Mouse (Mus musculus) heart, embryonic 15.5 days (tissue): ENCODE results near the gene Fbxo21. TPM values are rescaled to one million over a fixed set of nuclear protein-coding genes. Genes with fewer than 3 reads are reported as not detected.

Source experiments
- ATAC-seq: fragments of 200-750 bp; cut with Nextera tagmentation; replicated peaks from 2 replicates; pipeline ENCODE4 v1.8.0; 2017; ENCODE audit warnings: low read depth, moderate TSS enrichment; ENCODE audit not compliant: insufficient number of reproducible peaks, insufficient read depth, low FRiP score
- H3K27ac ChIP-seq: fragments of 300-500 bp; sonication (generic); 2 replicates; pipeline ENCODE4 v1.5.1; 2015; ENCODE audit warnings: mild to moderate bottlenecking, inconsistent platforms
- H3K27me3 ChIP-seq: fragments of 300-500 bp; sonication (generic); 2 replicates; pipeline ENCODE4 v1.6.1; 2015; ENCODE audit warnings: inconsistent platforms
- H3K36me3 ChIP-seq: fragments of 300-500 bp; sonication (generic); 2 replicates; pipeline ENCODE4 v1.6.1; 2015; ENCODE audit warnings: mild to moderate bottlenecking, inconsistent platforms
- H3K4me1 ChIP-seq: fragments of 300-500 bp; sonication (generic); replicated peaks from 2 replicates; pipeline ENCODE4 v1.6.1; 2015; ENCODE audit warnings: inconsistent platforms
- H3K4me2 ChIP-seq: fragments of 300-500 bp; sonication (generic); 2 replicates; pipeline ENCODE4 v1.6.1; 2015; ENCODE audit warnings: inconsistent platforms, mild to moderate bottlenecking, moderate library complexity
- H3K4me3 ChIP-seq: fragments of 300-500 bp; sonication (generic); 2 replicates; pipeline ENCODE4 v1.5.1; 2015; ENCODE audit warnings: mild to moderate bottlenecking, inconsistent platforms
- H3K9ac ChIP-seq: fragments of 300-500 bp; sonication (generic); 2 replicates; pipeline ENCODE4 v1.6.1; 2015; ENCODE audit warnings: mild to moderate bottlenecking, inconsistent platforms
- H3K9me3 ChIP-seq: fragments of 300-500 bp; sonication (generic); replicated peaks from 2 replicates; pipeline ENCODE4 v1.6.1; 2016; ENCODE audit warnings: inconsistent platforms
- WGBS: fragments of 180-500 bp; shearing (Covaris S2); methylation state at CpG from one replicate; pipeline ENCODE4 v1.1.7; 2015; ENCODE audit warnings: mixed read lengths; 5-methylcytosine and 5-hydroxymethylcytosine counted together
- polyA plus RNA-seq: library from polyadenylated mRNA; unstranded; fragments of >200 nt; fragmentation: Nextera tagmentation; extraction: Ambion mirVana; gene quantifications from 2 replicates; pipeline ENCODE4 v1.2.1, GENCODE M21; 2015

Gene Fbxo21
- 44.8 and 54.8 TPM in 2 replicates for polyA plus RNA-seq

- under 1% methylated on average over 88 of the region's 88 CpGs for WGBS
- H3K36me3 ChIP-seq, result no peaks in the 10 kb centered on the region
- ATAC-seq, result peak; percentile 94
- H3K4me1 ChIP-seq, result peaks cover 17% of the 10 kb centered on the region
- H3K9me3 ChIP-seq, result no peaks in the 10 kb centered on the region
- peak within 1 kb of the TSS; percentile 86 for H3K27ac ChIP-seq
- H3K27me3 ChIP-seq, result no peaks in the 10 kb centered on the region
- peak within 1 kb of the TSS; percentile 95 for H3K4me3 ChIP-seq
- peak within 1 kb of the TSS; percentile 87 for H3K4me2 ChIP-seq
- peak within 1 kb of the TSS; percentile 93 for H3K9ac ChIP-seq
These were observed at the start of gene Fbxo21 for GRCm38 (mm10) chr5:117976657-117977500. Fbxo21 (plus strand) TSS chr5:117976730.

GRCm38 (mm10) chr5:117928553-117928952 lies 48.0 kb upstream of the Fbxo21 start:
- Histone ChIP-seq H3K36me3 (no peaks in the 10 kb centered on the region), H3K9ac (no peak overlapping the region), H3K9me3 (no peaks in the 10 kb centered on the region), H3K27ac (no peak overlapping the region), H3K4me2 (no peak overlapping the region), H3K4me1 (no peaks in the 10 kb centered on the region), H3K4me3 (no peak overlapping the region), H3K27me3 (peaks cover 12% of the 10 kb centered on the region)
- no peak for ATAC-seq
- 88% methylated on average over 2 of the region's 2 CpGs for WGBS

- Histone ChIP-seq H3K4me3 (no peak overlapping the region), H3K27ac (no peak overlapping the region), H3K36me3 (no peaks in the 10 kb centered on the region), H3K9ac (no peak overlapping the region), H3K27me3 (peaks cover 23% of the 10 kb centered on the region), H3K9me3 (no peaks in the 10 kb centered on the region), H3K4me1 (no peaks in the 10 kb centered on the region), H3K4me2 (no peak overlapping the region)
- WGBS, result 56% methylated on average over 2 of the region's 2 CpGs
- no peak for ATAC-seq
These were observed 44.3 kb upstream of the Fbxo21 start for GRCm38 (mm10) chr5:117932222-117932621.

GRCm38 (mm10) chr5:117932862-117933261 lies 43.7 kb upstream of the Fbxo21 start:
- Histone ChIP-seq H3K4me3 (no peak overlapping the region), H3K9me3 (no peaks in the 10 kb centered on the region), H3K9ac (no peak overlapping the region), H3K4me1 (no peaks in the 10 kb centered on the region), H3K4me2 (no peak overlapping the region), H3K27ac (no peak overlapping the region), H3K27me3 (peaks cover 26% of the 10 kb centered on the region), H3K36me3 (no peaks in the 10 kb centered on the region)
- ATAC-seq, result no peak
- WGBS, result 5% methylated on average over 7 of the region's 9 CpGs

- 52% methylated on average over 16 of the region's 16 CpGs for WGBS
- H3K27ac ChIP-seq, result no peak overlapping the region
- no peaks in the 10 kb centered on the region for H3K9me3 ChIP-seq
- no peak for ATAC-seq
- H3K4me2 ChIP-seq, result no peak overlapping the region
- no peaks in the 10 kb centered on the region for H3K36me3 ChIP-seq
- peaks cover 24% of the 10 kb centered on the region for H3K27me3 ChIP-seq
- no peak overlapping the region for H3K4me3 ChIP-seq
- no peak overlapping the region for H3K9ac ChIP-seq
- H3K4me1 ChIP-seq, result no peaks in the 10 kb centered on the region
These were observed 40.2 kb upstream of the Fbxo21 start for GRCm38 (mm10) chr5:117936346-117936745.

- no peak overlapping the region for H3K4me2 ChIP-seq
- H3K9ac ChIP-seq, result no peak overlapping the region
- WGBS, result 82% methylated on average over 3 of the region's 3 CpGs
- no peak overlapping the region for H3K27ac ChIP-seq
- H3K4me3 ChIP-seq, result no peak overlapping the region
- no peak for ATAC-seq
- H3K27me3 ChIP-seq, result peaks cover 24% of the 10 kb centered on the region
- H3K9me3 ChIP-seq, result no peaks in the 10 kb centered on the region
- H3K4me1 ChIP-seq, result no peaks in the 10 kb centered on the region
- no peaks in the 10 kb centered on the region for H3K36me3 ChIP-seq
These were observed 39.3 kb upstream of the Fbxo21 start for GRCm38 (mm10) chr5:117937186-117937585.

- H3K4me2 ChIP-seq, result peak overlapping the region; percentile 58
- WGBS, result 9% methylated on average over 14 of the region's 14 CpGs
- no peak; the same call in 1 of the 2 replicates for ATAC-seq
- no peaks in the 10 kb centered on the region for H3K36me3 ChIP-seq
- no peak overlapping the region for H3K27ac ChIP-seq
- no peaks in the 10 kb centered on the region for H3K4me1 ChIP-seq
- no peaks in the 10 kb centered on the region for H3K9me3 ChIP-seq
- H3K27me3 ChIP-seq, result peaks cover 24% of the 10 kb centered on the region; the same call in 1 of the 2 replicates
- H3K9ac ChIP-seq, result no peak overlapping the region
- peak overlapping the region; percentile 31 for H3K4me3 ChIP-seq
These were observed 38.3 kb upstream of the Fbxo21 start for GRCm38 (mm10) chr5:117938182-117938581.

- WGBS, result 75% methylated on average over 8 of the region's 8 CpGs
- Histone ChIP-seq H3K9ac (no peak overlapping the region), H3K4me2 (no peak overlapping the region), H3K27me3 (peaks cover 20% of the 10 kb centered on the region; the same call in 1 of the 2 replicates), H3K36me3 (no peaks in the 10 kb centered on the region), H3K9me3 (no peaks in the 10 kb centered on the region), H3K4me1 (no peaks in the 10 kb centered on the region), H3K27ac (no peak overlapping the region), H3K4me3 (no peak overlapping the region)
- ATAC-seq, result no peak
These were observed 37.1 kb upstream of the Fbxo21 start for GRCm38 (mm10) chr5:117939402-117939801.

- Histone ChIP-seq H3K4me2 (no peak overlapping the region), H3K9ac (no peak overlapping the region), H3K9me3 (no peaks in the 10 kb centered on the region), H3K4me3 (no peak overlapping the region), H3K4me1 (no peaks in the 10 kb centered on the region), H3K27me3 (peaks cover 15% of the 10 kb centered on the region; the same call in 1 of the 2 replicates), H3K27ac (no peak overlapping the region), H3K36me3 (no peaks in the 10 kb centered on the region)
- WGBS, result 73% methylated on average over 3 of the region's 3 CpGs
- ATAC-seq, result no peak
These were observed 35.0 kb upstream of the Fbxo21 start for GRCm38 (mm10) chr5:117941552-117941951.

- ATAC-seq, result no peak
- H3K27ac ChIP-seq, result no peak overlapping the region
- H3K27me3 ChIP-seq, result peaks cover 9% of the 10 kb centered on the region; the same call in 1 of the 2 replicates
- no peaks in the 10 kb centered on the region for H3K36me3 ChIP-seq
- H3K9me3 ChIP-seq, result no peaks in the 10 kb centered on the region
- WGBS, result 23% methylated on average over 4 of the region's 4 CpGs
- no peak overlapping the region for H3K4me2 ChIP-seq
- no peaks in the 10 kb centered on the region for H3K4me1 ChIP-seq
- no peak overlapping the region for H3K4me3 ChIP-seq
- no peak overlapping the region for H3K9ac ChIP-seq
These were observed 29.9 kb upstream of the Fbxo21 start for GRCm38 (mm10) chr5:117946605-117947004.

- Histone ChIP-seq H3K36me3 (no peaks in the 10 kb centered on the region), H3K4me3 (no peak overlapping the region), H3K4me1 (no peaks in the 10 kb centered on the region), H3K9ac (no peak overlapping the region), H3K27me3 (peaks cover 4% of the 10 kb centered on the region; the same call in 1 of the 2 replicates), H3K4me2 (no peak overlapping the region), H3K27ac (no peak overlapping the region), H3K9me3 (no peaks in the 10 kb centered on the region)
- WGBS, result 76% methylated on average over 10 of the region's 10 CpGs
- no peak for ATAC-seq
These were observed 27.1 kb upstream of the Fbxo21 start for GRCm38 (mm10) chr5:117949393-117949792.

GRCm38 (mm10) chr5:117953893-117954292 lies 22.6 kb upstream of the Fbxo21 start:
- no peak overlapping the region for H3K9ac ChIP-seq
- no peaks in the 10 kb centered on the region for H3K36me3 ChIP-seq
- H3K27me3 ChIP-seq, result peaks cover 4% of the 10 kb centered on the region; the same call in 1 of the 2 replicates
- 0 out of 2 replicates have a peak, but pooled peaks cover 2% of the 10 kb centered on the region for H3K4me1 ChIP-seq
- H3K9me3 ChIP-seq, result no peaks in the 10 kb centered on the region
- no peak for ATAC-seq
- 80% methylated on average over 12 of the region's 12 CpGs for WGBS
- no peak overlapping the region for H3K4me3 ChIP-seq
- H3K27ac ChIP-seq, result no peak overlapping the region
- no peak overlapping the region for H3K4me2 ChIP-seq
